Mouse (Mus musculus) lung, postnatal 36 days (tissue): ENCODE measurements around the gene Rgs16.

Experiments used
- DNase-seq: peaks from one replicate; pipeline ENCODE4 v3.0.0; 2022; ENCODE audit warnings: mixed read lengths

The Rgs16 gene

DNA sequence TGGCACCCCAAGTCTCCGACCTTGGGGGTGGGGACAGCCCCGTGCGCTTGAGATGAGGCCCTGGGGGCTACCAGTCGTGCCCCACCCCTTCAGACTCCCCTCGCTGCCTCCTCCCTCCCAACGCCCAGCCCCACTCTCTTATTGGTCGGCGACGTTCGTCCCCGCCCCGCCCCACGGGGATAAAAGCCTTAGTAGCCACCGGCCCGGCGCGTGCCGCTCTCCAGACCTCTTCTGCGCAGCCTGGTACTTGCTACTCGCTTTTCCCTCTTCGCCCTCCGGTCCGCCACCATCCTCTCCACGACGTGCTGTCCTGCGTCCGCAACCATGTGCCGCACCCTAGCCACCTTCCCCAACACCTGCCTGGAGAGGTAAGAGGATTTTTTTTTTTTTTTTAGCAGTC is at the start of gene Rgs16:
Gene Rgs16 (plus strand): TSS at position 205 of the 400 bp plus-strand sequence.
- DNase-seq, result peak; percentile 79

DNA sequence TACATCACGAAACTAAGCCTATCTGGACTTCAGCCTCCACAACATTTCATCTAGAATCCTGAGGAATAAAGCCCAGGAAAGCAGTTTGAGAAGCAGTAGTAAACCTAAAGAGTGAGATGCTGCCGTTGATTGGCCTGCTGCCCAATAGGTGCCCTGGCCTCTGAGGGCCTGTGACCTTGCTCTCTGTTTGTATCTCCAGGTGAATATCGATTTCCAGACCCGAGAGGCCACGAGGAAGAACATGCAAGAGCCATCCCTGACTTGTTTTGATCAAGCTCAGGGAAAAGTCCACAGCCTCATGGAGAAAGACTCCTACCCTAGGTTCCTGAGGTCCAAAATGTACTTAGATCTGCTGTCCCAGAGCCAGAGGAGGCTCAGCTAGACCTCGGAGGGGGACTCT is 47.6 kb upstream of the Rgs16 start:
- DNase-seq, result no peak

DNA sequence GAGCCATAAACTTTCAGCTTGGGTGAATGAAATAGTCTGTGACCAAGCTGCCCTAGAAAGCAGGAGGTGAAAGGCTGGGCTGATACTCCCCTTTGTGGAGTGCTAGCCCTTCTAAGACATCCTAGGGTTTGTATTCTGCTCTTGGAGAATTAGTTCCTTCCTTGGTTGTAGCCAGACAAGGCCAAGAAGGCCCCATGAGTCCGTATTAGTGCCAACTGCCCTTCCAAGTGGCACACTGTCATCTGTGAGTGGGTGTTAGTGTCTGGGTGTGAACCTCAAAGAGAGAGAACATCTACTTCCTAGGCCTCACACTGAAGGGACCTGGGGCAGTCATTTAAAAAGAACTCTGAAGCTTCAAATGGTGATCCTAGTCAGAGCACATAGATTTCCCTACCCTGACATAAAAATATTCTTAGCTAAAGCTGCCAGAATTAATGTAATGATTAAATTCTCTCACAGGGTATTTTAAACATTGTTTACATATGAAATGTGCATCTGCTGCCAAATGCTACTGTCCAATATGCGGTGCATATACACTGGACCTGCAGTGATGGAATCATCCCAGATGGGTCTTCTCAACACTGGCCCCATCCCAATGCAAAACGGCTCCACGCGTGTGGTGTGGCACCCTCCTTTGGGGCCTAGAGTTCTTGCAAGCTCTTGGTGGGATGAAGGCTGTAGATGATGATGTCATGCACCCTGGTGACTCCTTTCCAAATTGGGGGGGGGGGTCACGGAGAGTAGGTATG is 45.6 kb upstream of the Rgs16 start:
- DNase-seq, result no peak

DNA sequence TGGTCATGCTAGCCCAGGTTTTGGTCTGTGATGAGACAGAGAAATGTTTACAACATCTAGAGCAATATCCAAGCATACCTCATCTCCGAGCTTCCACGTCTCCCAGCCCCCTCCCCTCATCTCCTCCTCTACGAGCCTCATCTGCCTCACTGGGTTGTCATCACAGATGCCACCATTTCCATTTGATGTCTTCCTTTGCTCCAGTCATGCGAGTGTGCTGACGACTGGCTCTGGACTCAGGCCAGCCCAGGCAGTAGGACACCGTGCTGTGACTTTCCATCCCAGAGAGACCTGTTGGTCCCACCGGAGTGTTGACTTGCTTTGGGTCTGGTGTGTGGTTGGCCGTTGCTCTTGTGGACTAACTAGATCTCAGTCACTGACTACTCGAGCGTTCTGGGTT is 44.8 kb upstream of the Rgs16 start:
- no peak for DNase-seq

DNA sequence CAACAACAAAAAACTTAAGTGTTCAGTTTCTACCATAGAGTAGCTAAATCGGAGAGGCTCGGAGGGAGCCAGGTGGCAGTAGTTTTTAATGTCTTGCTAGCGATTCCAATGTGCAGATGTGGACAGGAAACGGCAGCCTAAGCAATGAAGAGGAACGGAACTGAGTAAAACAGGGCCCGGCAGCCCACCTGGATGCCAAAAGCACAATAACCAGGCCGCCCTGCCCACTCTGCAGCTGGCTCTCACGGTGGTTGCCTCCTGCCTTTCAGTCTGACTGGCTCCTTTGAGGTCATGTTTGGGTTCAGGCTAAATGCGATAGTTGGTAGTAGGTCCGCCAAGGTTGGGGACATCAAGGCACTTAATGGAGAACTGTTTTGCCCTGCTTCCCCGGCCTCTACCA is 44.1 kb upstream of the Rgs16 start:
- no peak for DNase-seq

DNA sequence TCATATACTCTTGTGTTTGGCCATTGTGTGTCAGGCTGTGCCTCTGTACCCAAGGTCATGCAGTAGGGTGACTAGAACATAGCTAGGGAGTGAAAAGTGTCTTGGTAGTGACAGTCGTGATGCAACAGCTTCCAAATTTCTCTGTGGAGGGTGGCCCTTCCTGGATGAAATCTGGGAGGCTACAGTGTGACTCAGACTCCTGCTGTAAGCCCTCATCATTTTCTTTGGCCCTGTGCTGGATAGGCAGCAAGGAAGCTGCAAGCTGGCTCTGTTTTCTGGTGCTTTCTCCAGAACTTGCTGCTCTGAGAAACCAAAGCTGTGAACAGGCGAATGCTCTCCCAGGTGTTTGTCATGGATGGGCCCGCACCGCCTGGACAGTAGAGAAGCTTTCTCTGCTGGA is 43.6 kb upstream of the Rgs16 start:
- DNase-seq, result no peak

DNA sequence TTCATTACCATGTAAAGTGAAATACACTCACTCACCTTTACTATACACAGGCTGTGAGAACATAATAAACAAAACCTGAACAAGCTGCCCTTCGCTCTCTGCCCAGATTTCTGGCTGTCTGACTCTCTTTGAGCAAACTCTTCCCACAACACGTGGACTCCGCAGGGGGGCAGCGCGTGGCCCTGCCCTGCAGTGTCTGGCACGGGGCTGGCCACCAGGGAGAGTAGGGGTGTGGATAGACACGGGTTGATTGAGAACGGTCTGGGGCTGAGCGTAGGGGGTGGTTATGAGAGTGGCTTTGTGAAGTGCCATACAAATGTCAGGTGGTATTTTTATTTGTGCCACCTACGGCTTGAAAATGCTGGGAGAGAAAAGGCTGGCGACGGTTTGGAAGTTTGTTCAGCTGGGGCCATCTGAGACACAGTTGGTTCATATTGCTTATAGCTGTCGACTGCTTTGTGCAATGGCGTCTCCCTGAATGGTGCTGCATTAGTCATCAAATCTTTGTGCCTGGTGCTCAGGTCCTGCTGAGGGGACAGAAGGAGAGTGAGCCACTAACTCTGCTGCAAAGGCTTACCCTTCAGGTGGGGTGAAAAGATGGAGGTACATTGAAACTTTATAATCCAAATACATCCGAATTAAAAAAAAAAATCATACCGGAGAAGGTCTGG is 42.4 kb upstream of the Rgs16 start:
- DNase-seq, result no peak

DNA sequence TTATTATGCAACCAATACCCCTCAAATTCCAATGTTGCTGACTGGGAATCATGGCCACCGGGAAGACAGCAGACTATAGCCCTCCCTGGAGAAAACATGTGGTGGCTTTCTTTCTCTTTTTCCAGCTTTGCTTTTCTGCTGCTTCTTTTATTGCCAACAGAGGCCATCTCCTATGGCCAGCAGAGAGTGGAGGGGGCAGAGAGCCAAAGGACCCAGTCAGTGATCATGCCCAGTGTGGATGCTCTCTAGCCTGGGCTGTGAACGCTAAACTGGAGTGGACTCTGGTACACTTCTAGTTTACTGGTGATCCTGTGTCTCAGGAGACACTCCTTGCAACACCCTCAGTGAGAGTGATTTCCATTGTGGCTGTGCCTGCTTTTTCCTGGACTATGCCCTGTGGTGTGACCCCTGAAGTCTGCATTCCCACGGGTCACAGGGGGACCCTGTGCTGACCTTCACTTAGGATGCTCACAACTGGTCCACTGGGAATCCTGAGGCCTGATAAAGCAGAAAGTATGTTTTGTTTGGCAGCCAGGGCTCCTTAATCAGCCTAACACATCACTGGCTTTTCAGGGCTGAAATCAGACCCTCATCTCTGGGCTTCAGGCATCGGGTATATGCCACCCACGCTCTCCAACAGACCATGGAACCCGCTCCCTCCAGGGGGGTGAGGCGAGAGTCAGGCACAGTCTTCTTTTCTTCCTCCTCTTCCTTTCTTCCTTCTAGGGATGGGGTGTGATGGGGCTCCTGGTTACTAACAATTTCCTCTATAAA is 41.7 kb upstream of the Rgs16 start:
- DNase-seq, result no peak

DNA sequence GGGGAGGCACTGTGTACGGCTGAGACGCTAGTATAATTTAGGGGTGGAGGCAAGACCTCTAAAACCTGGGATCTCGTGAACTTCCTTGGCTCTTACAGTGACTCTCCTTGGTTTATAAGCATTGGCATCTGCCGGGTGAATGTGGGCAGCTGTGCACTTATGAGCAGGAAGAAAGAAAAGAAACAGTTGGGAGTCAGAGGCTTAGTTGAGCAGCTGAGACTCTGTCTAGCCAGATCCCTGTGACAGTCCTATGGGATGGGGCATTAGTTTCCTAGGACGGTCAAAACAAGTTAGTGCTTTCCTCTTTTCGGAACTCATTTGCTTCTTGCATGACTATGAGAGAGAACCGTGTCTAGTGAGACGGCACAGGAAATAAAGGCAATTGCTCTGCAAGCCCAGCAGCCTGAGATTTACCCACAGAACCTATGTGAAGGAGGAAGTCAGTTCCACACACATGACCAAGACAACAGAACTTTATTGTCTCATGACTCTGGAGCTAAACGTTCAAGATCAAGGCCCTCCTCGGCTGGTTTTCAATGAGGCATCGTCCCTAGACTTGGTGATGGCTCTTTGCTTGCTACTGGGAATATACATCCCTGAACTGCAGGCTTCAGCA is 39.6 kb upstream of the Rgs16 start:
- DNase-seq, result peak; percentile 12

DNA sequence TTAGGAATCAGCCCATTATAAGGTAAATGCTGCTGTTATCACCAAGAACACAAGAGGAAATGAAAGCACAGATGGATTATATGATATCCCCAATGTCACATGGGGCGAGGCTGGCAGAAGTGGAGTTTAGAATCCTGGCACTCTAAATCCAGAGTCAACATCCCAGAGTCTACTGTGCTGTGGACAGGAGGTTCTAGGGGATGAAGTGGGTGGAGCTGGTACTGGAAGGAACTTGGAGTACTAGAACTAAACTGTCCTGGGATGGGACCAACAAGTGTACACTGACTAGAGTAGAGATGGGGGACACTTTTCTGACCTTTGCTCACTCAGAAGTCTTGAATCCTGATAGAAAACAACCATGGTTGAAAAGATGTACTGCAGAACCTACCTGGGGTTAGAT is 38.7 kb upstream of the Rgs16 start:
- DNase-seq, result no peak

DNA sequence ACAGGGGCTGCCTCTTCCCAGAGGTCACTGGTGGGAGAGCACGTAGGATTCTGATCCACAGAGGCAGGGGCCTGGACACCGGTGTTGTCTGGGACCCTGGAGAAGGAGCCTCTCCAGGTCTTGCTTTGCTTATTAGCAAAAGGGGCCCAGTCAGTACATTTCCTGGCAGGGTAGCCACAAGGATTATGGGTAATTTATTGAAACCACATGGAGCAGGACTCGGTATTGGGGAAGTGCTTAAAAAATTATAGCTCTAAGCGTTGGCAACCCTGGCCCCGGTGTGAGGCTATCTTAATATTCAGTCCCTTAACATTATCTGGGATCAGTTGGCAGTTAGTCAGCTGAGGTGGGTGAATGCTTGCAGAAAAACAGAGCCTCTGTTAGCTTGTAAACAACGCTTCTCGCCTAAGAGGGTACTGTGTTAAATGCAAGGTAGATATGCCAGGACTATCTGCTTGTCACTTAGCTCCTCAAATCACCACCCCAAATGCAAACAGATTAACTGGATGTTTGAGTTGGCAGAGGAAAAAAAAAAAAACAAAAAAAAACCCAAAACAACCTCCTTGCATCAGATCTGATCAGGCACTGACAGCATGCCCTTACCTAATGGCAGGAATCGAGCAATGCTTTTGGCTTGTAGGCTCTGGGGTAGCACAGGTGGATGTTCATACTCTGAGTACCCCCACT is 37.8 kb upstream of the Rgs16 start:
- no peak for DNase-seq

DNA sequence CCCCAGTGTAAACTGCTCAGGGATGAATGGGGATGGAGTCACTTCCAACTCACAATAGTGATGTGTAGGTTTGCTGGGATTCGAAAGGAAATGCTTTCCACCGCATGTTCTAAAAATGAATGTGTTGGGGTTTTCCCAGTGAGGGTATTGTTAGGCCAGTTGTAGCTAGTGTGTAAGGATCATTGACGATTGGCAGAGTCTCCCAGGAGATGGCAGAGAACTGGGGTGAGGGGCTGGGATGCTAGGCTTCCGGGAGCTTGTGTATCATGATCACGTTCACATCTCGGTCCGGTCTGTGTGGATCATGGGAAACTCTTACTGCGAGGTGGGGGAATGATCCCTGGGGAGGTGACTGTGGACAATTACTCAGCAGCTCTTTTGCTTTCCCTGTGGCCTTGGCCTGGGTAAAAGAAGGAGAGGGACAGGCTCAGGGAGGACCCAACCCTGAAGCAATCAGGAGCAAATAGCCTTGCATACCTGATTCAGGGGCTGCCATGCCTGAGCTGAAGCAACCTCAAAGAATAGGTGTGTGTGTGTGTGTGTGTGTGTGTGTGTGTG is 37.2 kb upstream of the Rgs16 start:
- no peak for DNase-seq

DNA sequence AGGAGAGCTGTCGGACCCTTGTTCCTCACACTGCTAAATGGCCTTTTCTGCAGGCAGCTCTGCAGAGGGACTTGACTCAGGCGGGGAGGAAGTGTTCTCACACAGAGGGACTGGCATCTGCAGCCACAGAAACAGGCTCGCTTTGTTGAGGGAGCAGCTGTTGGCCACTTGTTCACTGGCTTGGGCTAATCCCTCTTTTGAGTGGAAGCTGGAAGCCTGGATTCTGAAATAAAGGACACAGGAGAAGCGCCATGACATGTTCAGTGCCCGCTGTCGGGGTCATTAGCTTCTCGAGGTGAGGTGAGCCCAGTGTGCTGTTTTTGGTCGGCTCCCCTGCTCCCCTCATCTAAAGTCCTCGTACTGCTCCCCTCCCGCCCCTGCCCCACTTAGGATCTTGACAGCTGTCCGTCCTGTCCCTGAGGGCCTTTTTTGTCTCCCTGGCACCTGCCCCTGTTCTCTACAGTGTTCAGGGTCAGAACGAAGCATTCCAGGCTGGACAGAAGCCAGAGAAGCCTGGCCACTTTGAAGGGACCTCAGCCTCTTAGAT is 36.6 kb upstream of the Rgs16 start:
- DNase-seq, result no peak

DNA sequence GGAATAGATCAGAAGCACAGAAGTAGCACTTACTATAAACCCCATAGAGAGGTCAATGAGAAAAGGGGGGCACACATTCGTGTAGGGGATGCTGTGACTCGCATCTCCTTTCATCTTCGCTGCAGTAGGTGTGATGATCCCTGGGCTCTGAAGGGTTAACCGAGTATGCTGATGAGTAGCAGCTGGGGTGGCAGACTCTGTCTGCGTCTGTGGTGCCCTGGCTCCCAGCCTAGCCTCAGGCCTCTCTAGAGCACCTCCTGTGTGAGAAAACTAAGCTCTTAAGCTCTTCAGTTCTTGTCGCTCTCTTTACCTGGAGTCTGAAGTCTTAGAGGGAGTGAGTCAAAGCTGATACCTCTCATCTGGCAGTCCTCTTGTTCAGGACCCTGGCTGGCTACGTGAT is 36.0 kb upstream of the Rgs16 start:
- no peak for DNase-seq

DNA sequence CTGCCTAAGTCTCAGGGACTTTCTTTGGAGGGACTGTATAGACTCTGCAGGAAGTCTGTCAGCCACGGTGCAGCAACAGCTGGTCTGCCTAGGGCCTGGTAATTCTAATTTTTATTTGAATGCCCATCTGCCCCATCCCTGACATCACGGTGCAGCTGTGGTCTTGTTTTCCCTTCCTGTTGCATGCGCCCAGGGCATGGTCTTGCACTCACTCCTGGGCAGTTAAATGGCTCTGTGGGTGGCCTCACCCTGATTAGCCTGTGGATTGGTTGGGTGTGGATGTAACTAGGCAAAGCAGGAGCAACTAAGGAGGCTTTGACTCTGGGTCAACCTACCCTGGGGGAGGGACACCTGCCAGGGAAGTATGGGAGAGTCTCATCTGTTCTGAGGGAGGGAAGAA is 35.2 kb upstream of the Rgs16 start:
- DNase-seq, result no peak

DNA sequence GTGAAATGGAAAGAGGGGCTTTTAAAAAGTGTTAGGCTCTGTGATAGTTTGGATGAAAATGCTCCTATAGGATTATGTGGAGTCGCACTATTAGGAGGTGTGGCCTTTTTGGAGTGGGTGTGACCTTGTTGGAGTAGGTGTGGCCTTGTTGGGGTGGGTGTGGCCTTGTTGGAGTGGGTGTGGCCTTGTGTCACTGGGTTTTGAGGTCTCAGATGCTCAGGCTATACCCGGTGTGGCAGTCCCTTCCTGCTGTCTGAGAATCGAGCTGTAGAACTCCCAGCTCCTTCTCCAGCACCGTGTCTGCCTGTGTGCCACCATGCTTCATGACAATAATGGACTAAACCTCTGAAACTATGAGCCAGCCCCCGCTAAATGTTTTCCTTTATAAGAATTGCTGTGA is 31.5 kb upstream of the Rgs16 start:
- DNase-seq, result no peak

DNA sequence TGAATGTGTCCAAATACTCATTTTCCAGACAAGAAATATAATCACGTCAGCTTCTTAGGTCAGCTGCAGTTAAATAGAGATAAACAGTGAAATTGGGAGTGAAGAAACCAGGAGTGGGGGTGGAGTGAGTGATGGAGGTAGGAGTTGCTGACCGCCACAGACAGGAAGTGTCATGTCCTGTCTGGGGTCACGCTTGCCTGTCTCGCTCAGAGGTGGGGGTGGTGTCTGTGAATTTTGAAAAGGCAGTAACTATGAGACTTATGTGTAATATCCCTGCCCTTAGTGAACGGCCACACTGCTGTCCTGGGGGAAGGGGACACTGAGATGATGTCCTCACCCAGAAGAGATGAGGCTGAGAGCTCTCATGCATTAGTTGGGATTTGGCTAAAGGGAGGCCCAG is 30.7 kb upstream of the Rgs16 start:
- no peak for DNase-seq

DNA sequence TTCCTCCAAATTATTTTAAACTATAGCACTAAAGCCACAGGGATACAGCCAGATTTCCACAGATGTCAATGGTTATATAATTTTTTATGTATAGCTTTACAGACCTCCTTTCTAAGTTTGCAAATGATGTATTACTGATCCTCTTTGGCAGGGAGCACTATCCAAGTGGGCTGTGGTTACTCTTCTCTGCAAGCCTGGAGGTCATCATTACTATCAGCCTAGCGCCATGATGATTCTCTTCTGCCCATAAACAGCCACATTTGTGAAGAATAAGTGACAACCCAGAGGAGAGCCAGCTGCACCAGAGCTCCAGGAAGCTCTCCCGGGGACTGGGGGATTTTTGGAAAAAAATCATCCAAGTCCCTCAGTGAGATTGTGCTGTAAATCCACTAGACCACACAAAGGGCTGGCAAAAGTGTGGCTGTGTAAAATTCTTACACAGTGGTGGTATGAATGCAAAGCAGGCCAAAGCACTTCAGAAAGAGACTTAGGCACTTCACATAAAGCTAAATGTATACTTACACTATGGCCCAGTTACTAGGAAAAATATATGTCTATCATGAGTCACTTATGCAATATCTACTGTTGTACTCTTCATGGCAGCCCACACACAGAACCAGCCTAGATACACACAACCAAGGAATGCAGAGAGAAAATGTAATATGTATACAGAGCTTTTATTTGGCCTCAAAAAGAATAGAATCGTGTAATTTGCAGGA is 28.4 kb upstream of the Rgs16 start:
- DNase-seq, result no peak

DNA sequence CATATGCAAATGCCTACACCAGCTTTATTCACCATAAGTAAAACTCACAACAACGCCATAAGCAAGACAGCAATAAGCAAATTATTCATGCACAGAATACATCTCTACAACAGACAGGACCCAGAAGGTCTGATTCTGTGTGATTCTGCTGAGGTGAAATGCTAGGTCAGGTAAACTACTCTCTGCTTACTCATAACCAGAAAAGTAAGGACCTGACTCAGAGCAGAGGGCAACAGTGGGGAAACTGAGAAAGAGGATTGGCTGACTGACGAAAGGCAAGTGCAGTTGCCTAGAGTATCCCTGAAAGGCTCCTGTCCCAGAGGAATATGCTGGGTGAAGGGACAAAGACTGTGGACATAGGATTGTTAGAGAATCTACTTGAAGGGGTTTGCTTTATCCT is 27.5 kb upstream of the Rgs16 start:
- DNase-seq, result no peak

DNA sequence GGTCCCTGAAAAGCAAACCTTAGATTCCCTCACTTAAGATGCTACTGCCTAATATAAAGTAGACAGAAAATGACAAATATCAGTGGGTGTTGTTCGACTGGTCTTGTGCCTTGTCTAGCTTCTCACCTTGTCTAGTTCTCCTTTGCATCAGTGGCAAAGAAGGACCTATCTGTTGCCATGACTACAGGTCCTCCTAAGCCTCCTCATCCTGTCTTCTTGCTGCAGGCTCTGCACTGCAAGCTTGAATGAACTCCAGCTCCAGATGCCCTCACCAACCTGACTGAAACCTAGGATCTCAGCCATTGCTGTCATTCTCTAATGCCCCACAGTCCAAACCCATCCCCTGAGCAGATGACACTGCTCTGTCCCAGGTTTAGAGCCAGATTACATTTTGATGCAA is 22.2 kb upstream of the Rgs16 start:
- DNase-seq, result no peak

DNA sequence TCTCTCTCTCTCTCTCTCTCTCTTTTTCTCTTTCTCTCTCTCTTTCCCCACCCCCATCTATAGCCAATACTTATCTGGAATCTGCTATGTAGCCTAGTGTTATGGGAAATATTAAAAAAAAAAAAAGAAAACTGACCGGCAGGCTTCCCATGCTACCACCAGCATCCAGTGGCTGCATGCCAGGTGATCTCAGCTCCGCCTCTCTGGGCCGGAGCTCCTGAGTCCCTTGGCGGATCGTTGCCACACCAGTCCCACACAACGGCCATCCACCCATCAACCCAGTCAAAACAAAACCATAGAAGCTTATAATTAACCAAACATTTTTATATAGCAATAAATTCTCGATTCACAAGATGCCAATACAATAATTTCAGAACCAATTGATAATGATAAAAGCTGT is 19.2 kb upstream of the Rgs16 start:
- DNase-seq, result peak; percentile 25
